Mouse (Mus musculus) small intestine, adult 2 months (tissue): Measurements from ENCODE around the gene Aifm2.
A peak's percentile ranks its signal among the peaks of the same experiment; 100 is the strongest.

Experiments used
- CTCF ChIP-seq: fragments of 200-500 bp; IDR thresholded peaks from 2 replicates; pipeline ENCODE4 v1.5.1; 2012; ENCODE audit warnings: low read depth, mild to moderate bottlenecking, control low read depth, inconsistent platforms, low read length, moderate library complexity, mixed read lengths; ENCODE audit not compliant: insufficient replicate concordance, insufficient read length; ENCODE audit errors: extremely low read depth
- POLR2A ChIP-seq: fragments of 200-500 bp; IDR thresholded peaks from 2 replicates; pipeline ENCODE4 v1.6.1; 2012; ENCODE audit warnings: low read depth, mild to moderate bottlenecking, control low read depth, inconsistent platforms, low read length, moderate library complexity

DNA sequence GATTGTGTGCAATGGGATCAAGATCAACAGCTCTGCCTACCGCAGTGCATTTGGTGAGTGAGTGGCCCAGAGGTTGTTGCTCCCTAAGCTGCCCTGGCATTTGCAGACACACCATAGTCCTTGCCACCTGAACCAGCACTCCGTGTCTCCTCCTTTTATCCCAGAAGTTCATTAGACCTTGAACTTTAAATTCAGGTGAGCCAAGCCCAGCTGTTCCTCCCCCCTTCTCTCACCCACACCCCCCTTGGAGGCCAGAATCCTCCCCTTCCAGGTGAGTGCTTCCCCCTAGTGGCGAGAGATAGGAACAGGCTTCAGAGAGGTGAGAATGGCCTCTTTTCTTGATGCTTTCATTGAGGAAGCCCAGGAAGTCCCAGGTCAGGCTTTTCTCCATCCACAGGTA is 19.3 kb downstream of the Aifm2 start:
- peak; percentile 98; the same call in 1 of the 2 replicates for TF ChIP-seq CTCF
- no peak for TF ChIP-seq POLR2A
